Mouse (Mus musculus): Measurements from ENCODE around the gene Pdzd4. TPM values are rescaled to one million over a fixed set of nuclear protein-coding genes. Genes with fewer than 3 reads are reported as not detected.

The Pdzd4 gene
- total and polyA plus RNA-seq, 3 experiments = 0.46 to 2.7 TPM; not detected in 1

GRCm38 (mm10) chrX:73787225-73787558 lies 37.6 kb downstream of the Pdzd4 start:
- peaks cover 57% of the 10 kb centered on the region for H3K79me2 ChIP-seq (ENCODE audit: control insufficient read depth, insufficient read depth, low read length, poor library complexity)
- peak overlapping the region; percentile 68 to 88 for H3K4me3 ChIP-seq (ENCODE audit: control insufficient read depth in 1 of 2, insufficient read depth in 1 of 2, low read depth in 2 of 2, low read length in 2 of 2)
- DNase-seq (ENCODE audit: low read depth, low spot score) = no peak
- H3K27ac ChIP-seq (ENCODE audit: control insufficient read depth, low read depth, low read length) = peak overlapping the region; percentile 66
- no peaks in the 10 kb centered on the region for H3K9me3 ChIP-seq (replicated peaks; ENCODE audit: insufficient read depth, low read length)
- no peaks in the 10 kb centered on the region for H3K27me3 ChIP-seq (ENCODE audit: control insufficient read depth in 1 of 2, insufficient read depth in 2 of 2, low read length in 2 of 2)
- H3K4me1 ChIP-seq (ENCODE audit: control insufficient read depth in 1 of 2, insufficient read depth in 2 of 2, low read length in 2 of 2) = peaks cover 0 to 18% of the 10 kb centered on the region in 2 experiments; a peak in 3 of 4 replicates
- peaks cover 6 to 20% of the 10 kb centered on the region in 2 experiments; a peak in 3 of 4 replicates for H3K36me3 ChIP-seq (ENCODE audit: control insufficient read depth in 1 of 2, insufficient read depth in 2 of 2, low read length in 2 of 2)
- TF ChIP-seq POLR2AphosphoS2 (IDR thresholded peaks at IDR 0.05; ENCODE audit: low read length) (0 out of 2 replicates have a peak, but pooled peaks have one; percentile 45), GABPA (IDR thresholded peaks at IDR 0.05; ENCODE audit: low read depth, low read length) (no peak), E2F4 (IDR thresholded peaks at IDR 0.05; ENCODE audit: borderline replicate concordance, low read depth, low read length) (no peak), ZMIZ1 (IDR thresholded peaks at IDR 0.05; ENCODE audit: low read depth, low read length) (no peak), HCFC1 (IDR thresholded peaks at IDR 0.05; ENCODE audit: low read depth, low read length) (no peak), ETS1 (IDR thresholded peaks at IDR 0.05; ENCODE audit: low read depth, low read length) (no peak), CTCF (IDR thresholded peaks at IDR 0.05 in 2 of 3, conservative IDR thresholded peaks at IDR 0.05 in 1 of 3; ENCODE audit: control insufficient read depth in 1 of 3, insufficient read depth in 1 of 3, low read depth in 2 of 3, low read length in 3 of 3, poor library complexity in 1 of 3, severe bottlenecking in 1 of 3) (no peak), KAT2A (conservative IDR thresholded peaks at IDR 0.05; ENCODE audit: low read depth, low read length) (no peak), SIN3A (IDR thresholded peaks at IDR 0.05; ENCODE audit: low read length) (no peak; the same call in 1 of the 2 replicates)
- peak overlapping the region; percentile 93 for H3K9ac ChIP-seq (ENCODE audit: control insufficient read depth, low read depth, low read length, poor library complexity, severe bottlenecking)

- Histone ChIP-seq H3K9me3 (replicated peaks; ENCODE audit: insufficient read depth, low read length) (no peaks in the 10 kb centered on the region), H3K27ac (ENCODE audit: control insufficient read depth, low read depth, low read length) (peak within 1 kb of the TSS; percentile 96), H3K4me3 (ENCODE audit: control insufficient read depth in 1 of 2, insufficient read depth in 1 of 2, low read depth in 2 of 2, low read length in 2 of 2) (peak within 1 kb of the TSS; percentile 68 to 95), H3K27me3 (ENCODE audit: control insufficient read depth in 1 of 2, insufficient read depth in 2 of 2, low read length in 2 of 2) (no peaks in the 10 kb centered on the region), H3K4me1 (ENCODE audit: control insufficient read depth in 1 of 2, insufficient read depth in 2 of 2, low read length in 2 of 2) (peaks cover 0 to 18% of the 10 kb centered on the region in 2 experiments; a peak in 3 of 4 replicates), H3K36me3 (ENCODE audit: control insufficient read depth in 1 of 2, insufficient read depth in 2 of 2, low read length in 2 of 2) (peaks cover 6 to 20% of the 10 kb centered on the region in 2 experiments; a peak in 3 of 4 replicates), H3K79me2 (ENCODE audit: control insufficient read depth, insufficient read depth, low read length, poor library complexity) (peaks cover 57% of the 10 kb centered on the region), H3K9ac (ENCODE audit: control insufficient read depth, low read depth, low read length, poor library complexity, severe bottlenecking) (peak within 1 kb of the TSS; percentile 93)
- peak; percentile 97 for DNase-seq (ENCODE audit: low read depth, low spot score)
- TF ChIP-seq UBTF (IDR thresholded peaks at IDR 0.05; ENCODE audit: borderline replicate concordance, insufficient read depth, low read depth, low read length) = no peak
- peak; percentile 54; the same call in 1 of the 2 replicates for TF ChIP-seq POLR2AphosphoS5 (IDR thresholded peaks at IDR 0.05; ENCODE audit: borderline replicate concordance, low read depth, low read length)
- TF ChIP-seq USF2 (IDR thresholded peaks at IDR 0.05; ENCODE audit: borderline replicate concordance in 1 of 2, insufficient read depth in 1 of 2, low read depth in 1 of 2, low read length in 2 of 2) = no peak
- TF ChIP-seq NRF1 (IDR thresholded peaks at IDR 0.05; ENCODE audit: insufficient read depth, low read depth, low read length, poor library complexity, severe bottlenecking) = peak; percentile 88
- 0 out of 2 replicates have a peak, but pooled peaks have one; percentile 69 for TF ChIP-seq POLR2AphosphoS2 (IDR thresholded peaks at IDR 0.05; ENCODE audit: low read length)
- peak; percentile 86 for TF ChIP-seq HCFC1 (IDR thresholded peaks at IDR 0.05; ENCODE audit: low read depth, low read length)
- peak; percentile 21 for TF ChIP-seq TCF12 (IDR thresholded peaks at IDR 0.05; ENCODE audit: low read depth, low read length)
- peak; percentile 97 for TF ChIP-seq CHD2 (IDR thresholded peaks at IDR 0.05; ENCODE audit: low read length)
- TF ChIP-seq NELFE (IDR thresholded peaks at IDR 0.05; ENCODE audit: low read depth, low read length) = peak; percentile 74
- no peak for TF ChIP-seq ZKSCAN1 (IDR thresholded peaks at IDR 0.05; ENCODE audit: low read depth, low read length)
- TF ChIP-seq POLR2A (IDR thresholded peaks at IDR 0.05; ENCODE audit: control insufficient read depth in 1 of 2, insufficient read depth in 1 of 2, low read depth in 1 of 2, low read length in 2 of 2, poor library complexity in 1 of 2) = peak; percentile 51 to 77; a peak in 3 of 4 replicates
- TF ChIP-seq TBP (IDR thresholded peaks at IDR 0.05; ENCODE audit: low read depth, low read length) = peak; percentile 60; the same call in 1 of the 2 replicates
- TF ChIP-seq ZMIZ1 (IDR thresholded peaks at IDR 0.05; ENCODE audit: low read depth, low read length) = peak; percentile 52; the same call in 1 of the 2 replicates
- peak; percentile 83 for TF ChIP-seq MAX (IDR thresholded peaks at IDR 0.05; ENCODE audit: low read length)
- peak; percentile 55; the same call in 1 of the 2 replicates for TF ChIP-seq MYB (IDR thresholded peaks at IDR 0.05; ENCODE audit: low read depth, low read length)
- peak; percentile 47; the same call in 1 of the 2 replicates for TF ChIP-seq USF1 (IDR thresholded peaks at IDR 0.05; ENCODE audit: low read depth, low read length)
- no peak for TF ChIP-seq JUND (IDR thresholded peaks at IDR 0.05; ENCODE audit: low read depth, low read length)
- peak; percentile 80 for TF ChIP-seq MYC (IDR thresholded peaks at IDR 0.05; ENCODE audit: low read depth, low read length)
- peak; percentile 56 for TF ChIP-seq SIN3A (IDR thresholded peaks at IDR 0.05; ENCODE audit: low read length)
- peak; percentile 80 for TF ChIP-seq MXI1 (IDR thresholded peaks at IDR 0.05; ENCODE audit: low read depth, low read length)
- no peak for TF ChIP-seq TAL1 (IDR thresholded peaks at IDR 0.05; ENCODE audit: low read length)
- peak; percentile 84 for TF ChIP-seq ELF1 (IDR thresholded peaks at IDR 0.05; ENCODE audit: low read depth, low read length)
- TF ChIP-seq MAZ (IDR thresholded peaks at IDR 0.05; ENCODE audit: low read depth, low read length) = no peak
Measured at GRCm38 (mm10) chrX:73786364-73787224, 38.2 kb downstream of the Pdzd4 start, which contains the start of the genes Idh3g and Ssr4. Gene Idh3g, minus strand, starts transcription at chrX:73786897. Gene Ssr4, plus strand, starts transcription at chrX:73787028.
